Mouse (Mus musculus) liver, embryonic 11.5 days (tissue): ENCODE data around the gene Slc46a3. TPM values are rescaled to one million over a fixed set of nuclear protein-coding genes. Genes with fewer than 3 reads are reported as not detected.
A peak's percentile ranks its signal among the peaks of the same experiment; 100 is the strongest.

ENCODE experiments used
- ATAC-seq: fragments of 200-750 bp; cut with Nextera tagmentation; replicated peaks from 2 replicates; pipeline ENCODE4 v1.8.0; 2017; ENCODE audit warnings: moderate number of reproducible peaks, mild to moderate bottlenecking, moderate TSS enrichment, moderate library complexity; ENCODE audit not compliant: low FRiP score
- DNase-seq: peaks from one replicate; pipeline ENCODE4 v3.0.0-alpha.2; 2017; ENCODE audit warnings: low spot score
- H3K27ac ChIP-seq: fragments of 300-500 bp; sonication (generic); 2 replicates; pipeline ENCODE4 v1.5.1; 2014; ENCODE audit warnings: mild to moderate bottlenecking, low read depth, low read length, control low read depth
- H3K27me3 ChIP-seq: fragments of 300-500 bp; sonication (generic); replicated peaks from 2 replicates; pipeline ENCODE4 v1.6.1; 2014; ENCODE audit warnings: low read length, mixed read lengths; ENCODE audit not compliant: control insufficient read depth, insufficient read depth
- H3K36me3 ChIP-seq: fragments of 300-500 bp; sonication (generic); 2 replicates; pipeline ENCODE4 v1.6.1; 2014; ENCODE audit warnings: mild to moderate bottlenecking, low read length, moderate library complexity, mixed read lengths; ENCODE audit not compliant: control insufficient read depth, insufficient read depth
- H3K4me1 ChIP-seq: fragments of 300-500 bp; sonication (generic); replicated peaks from 2 replicates; pipeline ENCODE4 v1.6.1; 2014; ENCODE audit warnings: low read length, mixed read lengths; ENCODE audit not compliant: control insufficient read depth, insufficient read depth
- H3K4me2 ChIP-seq: fragments of 300-500 bp; sonication (generic); 2 replicates; pipeline ENCODE4 v1.6.1; 2014; ENCODE audit warnings: mild to moderate bottlenecking, control low read depth, moderate library complexity
- H3K4me3 ChIP-seq: fragments of 300-500 bp; sonication (generic); 2 replicates; pipeline ENCODE4 v1.5.1; 2014; ENCODE audit warnings: low read depth, low read length, control low read depth
- H3K9ac ChIP-seq: fragments of 300-500 bp; sonication (generic); 2 replicates; pipeline ENCODE4 v1.6.1; 2014; ENCODE audit warnings: low read depth, low read length, control low read depth
- H3K9me3 ChIP-seq: fragments of 300-500 bp; sonication (generic); 2 replicates; pipeline ENCODE4 v1.6.1; 2016; ENCODE audit warnings: low read length, inconsistent platforms, mixed read lengths; ENCODE audit not compliant: control insufficient read depth
- WGBS: fragments of 180-500 bp; shearing (Covaris S2); extraction: QIAGEN DNeasy Blood & Tissue Kit; methylation state at CpG from one replicate; pipeline ENCODE4 v1.1.7; 2014; 5-methylcytosine and 5-hydroxymethylcytosine counted together
- polyA plus RNA-seq: library from polyadenylated mRNA; unstranded; fragments of >200 nt; fragmentation: Nextera tagmentation; extraction: Ambion mirVana; gene quantifications from 2 replicates; pipeline ENCODE4 v1.2.1, GENCODE M21; 2014

Slc46a3 gene
- polyA plus RNA-seq, 1 experiment from 2014 or later: 14.1 TPM

DNA sequence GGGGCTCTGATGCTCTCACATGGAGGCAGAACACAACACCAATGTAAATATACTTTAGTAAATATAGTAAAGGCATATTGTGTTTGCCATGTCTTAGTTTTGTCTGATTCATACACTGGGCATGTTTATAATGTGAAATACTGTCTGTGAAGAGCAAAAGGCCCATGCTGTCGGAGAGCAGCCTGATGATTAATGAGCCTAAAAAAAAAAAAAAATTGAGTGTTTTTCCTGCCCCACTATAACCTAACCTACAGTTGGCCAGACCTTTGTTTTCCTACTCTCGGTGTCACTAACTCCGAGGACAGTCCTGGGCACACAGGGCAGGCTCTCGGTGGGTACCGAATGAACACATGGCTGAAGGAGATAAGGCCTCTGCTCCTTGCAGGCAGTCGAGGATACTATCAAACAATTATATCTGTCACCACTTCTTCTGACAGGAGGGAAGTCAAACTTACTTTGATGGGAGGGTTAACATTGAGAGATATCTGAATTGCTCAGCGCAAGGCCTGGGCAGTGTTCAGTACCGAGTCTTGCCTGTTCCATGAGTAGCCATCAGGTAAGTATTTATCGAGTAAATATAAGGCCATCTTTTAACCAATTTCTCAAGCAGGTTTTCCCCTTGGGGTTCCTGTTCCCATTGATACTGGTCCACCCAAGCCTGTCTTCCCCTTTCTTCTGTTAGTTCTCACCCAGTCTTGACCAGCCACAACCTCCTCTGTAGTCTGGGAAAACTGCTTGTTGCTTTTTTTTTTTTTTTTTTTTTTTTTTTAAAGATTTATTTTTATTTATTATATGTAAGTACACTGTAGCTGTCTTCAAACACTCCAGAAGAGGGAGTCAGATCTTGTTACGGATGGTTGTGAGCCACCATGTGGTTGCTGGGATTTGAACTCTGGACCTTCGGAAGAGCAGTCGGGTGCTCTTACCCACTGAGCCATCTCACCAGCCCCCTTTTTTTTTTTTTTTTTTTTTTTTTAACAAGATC lies 6.0 kb downstream of the Slc46a3 start:
- WGBS: 45% methylated on average over 10 of the region's 12 CpGs

DNA sequence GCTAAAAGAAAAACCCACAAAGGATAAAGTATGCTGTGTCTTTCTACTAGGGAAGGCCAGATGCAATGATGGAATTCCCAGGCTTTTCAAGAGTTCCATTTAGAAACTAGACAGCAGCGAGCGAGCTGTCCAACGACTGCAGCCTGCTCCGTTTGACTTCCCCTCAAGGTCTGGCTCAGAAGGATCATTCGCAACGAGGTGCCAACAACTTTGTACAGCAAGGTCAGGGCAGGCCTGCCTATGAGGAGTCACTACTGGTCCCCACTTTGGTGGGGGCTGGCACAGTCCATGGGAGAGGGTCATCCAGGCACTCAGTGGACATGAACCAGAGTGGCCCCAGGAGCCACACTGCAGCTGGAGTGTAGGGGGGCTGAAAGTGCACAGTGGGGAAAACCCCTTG lies 11.0 kb downstream of the Slc46a3 start:
- Histone ChIP-seq H3K4me1 (peaks cover 9% of the 10 kb centered on the region), H3K9me3 (no peaks in the 10 kb centered on the region), H3K27ac (no peak overlapping the region), H3K9ac (no peak overlapping the region), H3K27me3 (no peaks in the 10 kb centered on the region), H3K36me3 (peaks cover 23% of the 10 kb centered on the region), H3K4me3 (no peak overlapping the region), H3K4me2 (no peak overlapping the region)
- 88% methylated on average over 6 of the region's 6 CpGs for WGBS
- DNase-seq (no peak), ATAC-seq (no peak)

More for the DNA sequence above, 6.0 kb downstream of the Slc46a3 start:
- Histone ChIP-seq H3K4me1 (peaks cover 26% of the 10 kb centered on the region), H3K36me3 (peaks cover 6% of the 10 kb centered on the region; the same call in 1 of the 2 replicates), H3K9ac (no peak overlapping the region), H3K27me3 (no peaks in the 10 kb centered on the region), H3K4me3 (no peak overlapping the region), H3K4me2 (peak overlapping the region; percentile 33), H3K27ac (peak overlapping the region; percentile 55), H3K9me3 (no peaks in the 10 kb centered on the region)
- DNase-seq (no peak), ATAC-seq (peak; percentile 93)

DNA sequence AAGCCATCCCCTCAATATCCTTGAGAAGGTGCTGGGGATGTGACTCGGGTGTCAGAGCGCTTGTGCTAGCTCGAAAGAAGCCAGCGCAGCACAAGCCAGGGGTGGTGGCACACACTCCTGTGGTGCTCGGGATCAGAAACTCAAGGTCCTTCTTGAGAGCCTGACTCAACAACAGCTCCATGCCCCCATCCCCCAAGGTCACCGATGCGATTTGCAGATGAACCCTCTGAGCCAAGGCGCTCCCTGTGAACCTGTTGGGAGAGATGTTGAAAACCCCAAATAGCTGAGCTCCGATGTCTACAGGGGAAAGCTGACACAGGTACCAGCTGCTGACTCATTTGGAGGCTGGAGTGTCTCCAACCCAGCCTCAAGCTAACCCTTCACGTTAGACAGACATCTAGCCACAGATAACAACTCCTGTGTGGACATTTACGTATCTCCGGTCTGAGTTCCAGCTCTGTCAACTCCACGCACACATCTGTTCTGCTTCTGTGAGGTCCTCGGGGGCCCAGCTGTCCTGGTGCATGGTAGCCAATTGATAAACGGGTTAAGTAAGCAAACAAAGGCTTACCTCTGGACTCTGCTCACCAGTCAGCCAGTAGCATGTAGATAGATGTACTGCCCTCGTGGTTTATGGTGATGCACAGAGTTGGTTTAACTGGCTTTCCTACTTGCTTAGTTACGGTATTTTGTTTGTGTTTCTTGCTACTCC lies 14.5 kb downstream of the Slc46a3 start:
- no peak overlapping the region; the same call in 1 of the 2 replicates for H3K27ac ChIP-seq
- H3K36me3 ChIP-seq: peaks cover 46% of the 10 kb centered on the region

DNA sequence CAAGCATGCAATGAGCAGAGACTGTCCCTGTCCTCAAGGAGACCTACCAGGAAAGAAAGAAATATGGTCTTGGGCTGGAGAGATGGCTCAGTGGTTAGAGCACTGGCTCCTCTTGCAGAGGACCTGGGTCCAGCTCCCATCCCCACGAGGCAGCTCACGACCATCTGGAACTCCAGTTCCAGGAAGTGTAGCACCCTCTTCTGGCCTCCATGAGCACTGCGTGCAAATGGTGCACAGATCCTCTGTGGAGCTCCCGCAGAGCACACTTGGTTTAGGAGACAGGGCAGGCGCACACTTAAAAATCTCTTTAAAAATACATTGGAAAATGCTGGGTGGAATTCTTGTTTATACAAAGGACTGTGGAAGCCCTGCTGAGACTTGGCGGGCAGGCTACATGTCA lies 17.1 kb downstream of the Slc46a3 start:
- no peak for DNase-seq
- ATAC-seq: no peak

More for the DNA sequence above, 14.5 kb downstream of the Slc46a3 start:
- Histone ChIP-seq H3K9me3 (no peaks in the 10 kb centered on the region), H3K4me3 (no peak overlapping the region), H3K9ac (no peak overlapping the region), H3K4me1 (peaks cover 5% of the 10 kb centered on the region; the same call in 1 of the 2 replicates), H3K27me3 (no peaks in the 10 kb centered on the region), H3K4me2 (no peak overlapping the region)
- DNase-seq (no peak), ATAC-seq (peak; percentile 35; the same call in 1 of the 2 replicates)
- 74% methylated on average over 17 of the region's 17 CpGs for WGBS

GRCm38 (mm10) chr5:147875210-147875609 lies 19.4 kb downstream of the Slc46a3 start:
- DNase-seq (no peak), ATAC-seq (peak; percentile 48)
- H3K9me3 ChIP-seq: no peaks in the 10 kb centered on the region
- no peak overlapping the region for H3K4me2 ChIP-seq
- H3K36me3 ChIP-seq: peaks cover 62% of the 10 kb centered on the region
- H3K4me3 ChIP-seq: no peak overlapping the region
- 84% methylated on average over 8 of the region's 8 CpGs for WGBS
- H3K9ac ChIP-seq: no peak overlapping the region
- peaks cover 4% of the 10 kb centered on the region; the same call in 1 of the 2 replicates for H3K4me1 ChIP-seq
- no peak overlapping the region for H3K27ac ChIP-seq
- no peaks in the 10 kb centered on the region for H3K27me3 ChIP-seq

More for the DNA sequence above, 17.1 kb downstream of the Slc46a3 start:
- Histone ChIP-seq H3K27ac (no peak overlapping the region), H3K27me3 (no peaks in the 10 kb centered on the region), H3K4me3 (no peak overlapping the region), H3K4me2 (no peak overlapping the region), H3K36me3 (peaks cover 56% of the 10 kb centered on the region), H3K9me3 (no peaks in the 10 kb centered on the region), H3K4me1 (peaks cover 5% of the 10 kb centered on the region; the same call in 1 of the 2 replicates), H3K9ac (no peak overlapping the region)
- 90% methylated on average over 6 of the region's 6 CpGs for WGBS

- Histone ChIP-seq H3K9ac (no peak overlapping the region), H3K4me1 (no peaks in the 10 kb centered on the region; the same call in 1 of the 2 replicates), H3K4me3 (no peak overlapping the region), H3K36me3 (peaks cover 64% of the 10 kb centered on the region), H3K27ac (no peak overlapping the region), H3K9me3 (no peaks in the 10 kb centered on the region), H3K4me2 (no peak overlapping the region), H3K27me3 (no peaks in the 10 kb centered on the region)
- WGBS: 93% methylated on average over 18 of the region's 18 CpGs
- ATAC-seq (no peak), DNase-seq (no peak)
Observed at GRCm38 (mm10) chr5:147874491-147875065, 20.0 kb downstream of the Slc46a3 start.

- Histone ChIP-seq H3K9ac (no peak overlapping the region), H3K27me3 (no peaks in the 10 kb centered on the region), H3K36me3 (peaks cover 61% of the 10 kb centered on the region), H3K4me2 (no peak overlapping the region), H3K27ac (no peak overlapping the region; the same call in 1 of the 2 replicates), H3K9me3 (no peaks in the 10 kb centered on the region), H3K4me3 (no peak overlapping the region), H3K4me1 (no peaks in the 10 kb centered on the region; the same call in 1 of the 2 replicates)
- DNase-seq (no peak), ATAC-seq (no peak)
- WGBS: 73% methylated on average over 15 of the region's 15 CpGs
Observed at GRCm38 (mm10) chr5:147871091-147871820, 23.4 kb downstream of the Slc46a3 start.

DNA sequence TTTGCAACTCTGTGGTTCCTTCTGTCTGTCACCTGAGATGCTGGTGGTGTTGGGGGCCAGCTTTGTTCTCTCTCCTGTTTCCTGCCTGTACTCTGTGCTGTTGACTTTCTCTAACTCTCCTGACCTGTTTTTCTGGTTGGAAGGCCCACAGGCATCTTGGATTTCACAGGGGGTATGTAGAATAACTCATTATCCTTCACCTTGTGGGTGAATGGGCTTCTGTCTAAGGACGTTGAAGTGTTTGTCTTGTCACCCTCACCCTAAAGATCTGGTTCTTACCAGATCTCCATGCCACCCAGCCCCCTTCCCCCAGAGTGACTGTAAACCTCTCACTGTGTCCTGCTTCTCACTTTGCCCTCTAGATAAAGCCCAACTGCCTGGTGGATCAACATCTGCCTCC lies 24.3 kb downstream of the Slc46a3 start:
- no peaks in the 10 kb centered on the region for H3K27me3 ChIP-seq
- no peak for ATAC-seq
- no peaks in the 10 kb centered on the region for H3K9me3 ChIP-seq
- peaks cover 52% of the 10 kb centered on the region for H3K36me3 ChIP-seq
- no peak overlapping the region for H3K9ac ChIP-seq
- no peak overlapping the region for H3K27ac ChIP-seq
- DNase-seq: no peak
- WGBS: 52% methylated on average over 1 of the region's 1 CpGs
- no peaks in the 10 kb centered on the region; the same call in 1 of the 2 replicates for H3K4me1 ChIP-seq
- H3K4me2 ChIP-seq: no peak overlapping the region
- H3K4me3 ChIP-seq: no peak overlapping the region
